Mouse (Mus musculus) brain, embryonic 18.5 days (tissue): ENCODE data around the gene 4930558K02Rik.

Experiments used
- DNase-seq: peaks from one replicate; pipeline ENCODE4 v3.0.0-alpha.2; 2012; ENCODE audit warnings: low read depth, low spot score

Gene 4930558K02Rik

DNA sequence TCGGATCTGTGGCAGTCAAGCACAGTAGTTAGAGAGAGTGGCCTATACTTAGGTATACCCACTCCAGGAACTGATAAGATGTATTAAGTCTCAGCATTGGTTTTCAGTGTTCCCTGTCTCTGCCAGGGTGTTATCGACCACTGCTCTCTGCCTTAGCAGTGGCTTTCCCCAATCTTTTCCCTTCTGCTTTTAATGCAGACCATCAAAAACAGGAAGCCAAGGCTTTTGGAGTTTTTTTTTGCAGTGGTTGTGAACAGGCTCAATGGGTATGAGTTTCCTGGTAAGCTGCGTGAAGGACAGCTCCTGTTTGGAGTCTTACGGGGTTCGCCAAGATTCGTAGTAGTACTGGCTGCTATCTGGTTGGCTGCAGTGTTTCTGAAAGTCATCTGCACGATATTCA, 13.0 kb upstream of the 4930558K02Rik start:
- no peak for DNase-seq

DNA sequence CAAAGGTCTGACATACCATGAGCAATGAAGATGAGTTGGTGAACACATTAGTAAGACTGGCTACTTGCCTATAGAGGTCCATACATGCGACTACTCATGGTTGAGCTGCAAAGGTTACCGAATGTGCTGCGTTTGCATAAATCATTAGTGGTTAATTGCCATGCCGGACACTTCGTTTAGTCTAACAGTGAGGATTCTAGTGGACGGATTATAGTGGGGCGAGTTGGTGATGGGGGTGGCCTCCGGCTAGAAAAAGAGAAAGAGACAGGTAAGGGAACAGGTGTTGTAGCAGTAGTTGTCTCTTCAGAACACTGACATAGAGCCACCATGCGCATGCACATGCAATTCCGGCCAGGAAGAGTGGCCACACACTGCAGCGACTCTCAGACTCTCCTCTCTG, 12.4 kb upstream of the 4930558K02Rik start:
- no peak for DNase-seq

DNA sequence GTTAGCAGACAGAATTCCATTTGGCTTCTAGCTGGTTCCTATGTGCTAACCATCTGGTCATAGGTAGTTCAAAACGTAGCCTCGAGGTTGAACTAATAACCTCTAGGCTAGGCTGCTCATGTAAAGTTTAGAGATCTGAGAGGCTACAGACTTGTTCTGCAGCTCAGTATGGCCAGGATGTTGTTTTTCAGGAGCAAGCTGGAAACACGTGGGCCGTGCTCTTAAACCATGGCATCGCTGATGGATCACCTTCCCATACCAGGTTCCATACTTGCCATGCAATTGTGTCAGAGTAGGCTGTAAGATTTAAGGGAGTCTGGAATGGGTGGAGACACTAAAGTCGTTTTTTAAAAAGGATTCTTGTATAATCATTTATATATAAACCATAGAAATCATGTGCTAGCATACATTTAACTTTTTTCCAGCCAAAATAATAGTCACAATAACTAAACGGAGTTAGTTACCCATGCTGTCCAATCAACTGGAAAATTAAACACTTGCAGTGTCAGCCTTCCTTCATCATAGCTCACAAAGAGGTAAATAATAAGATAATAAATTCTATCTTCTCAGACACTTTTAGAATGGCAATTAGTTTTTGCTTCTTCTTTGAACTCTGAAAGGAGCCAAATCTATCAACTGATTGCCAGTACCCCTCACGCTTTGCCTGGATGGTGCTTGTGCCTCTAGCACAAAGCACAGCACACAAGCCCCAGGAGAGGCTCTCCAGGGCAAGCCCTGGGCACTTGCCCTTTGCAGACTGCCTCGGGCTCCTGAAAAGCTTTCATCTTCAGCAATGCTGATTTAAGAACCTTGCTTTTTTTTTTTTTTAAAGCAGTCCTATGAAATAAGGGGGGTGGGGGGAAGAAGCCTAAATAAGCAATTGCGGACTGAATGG, 11.5 kb upstream of the 4930558K02Rik start:
- DNase-seq, result no peak

DNA sequence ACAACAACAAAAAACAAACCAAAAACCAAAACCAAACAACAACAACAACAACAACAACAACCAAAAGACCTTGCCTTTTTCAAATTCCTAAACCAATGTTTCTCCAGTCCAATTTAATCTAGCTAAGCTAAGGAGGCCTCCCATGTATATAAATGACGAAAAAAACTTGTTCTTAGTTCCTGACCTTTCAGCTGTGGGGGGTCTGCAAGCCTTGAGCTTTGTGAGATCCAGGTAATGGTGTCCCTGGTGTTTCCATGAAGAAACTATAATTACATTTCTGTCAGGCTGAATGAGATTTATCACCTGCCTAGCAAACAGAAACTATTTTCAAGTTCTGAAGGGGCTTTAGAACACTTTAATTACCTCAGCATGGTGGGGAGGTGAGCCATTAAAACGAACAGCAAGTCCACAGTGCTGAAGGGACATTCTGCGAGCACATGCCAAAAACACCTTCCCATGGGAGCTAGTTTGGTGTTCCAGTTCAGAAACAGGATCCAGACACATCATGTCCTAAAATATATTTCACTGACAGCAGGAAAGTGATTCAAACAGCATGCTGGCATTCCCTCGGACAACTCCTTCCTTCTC, 4.6 kb upstream of the 4930558K02Rik start:
- no peak for DNase-seq

DNA sequence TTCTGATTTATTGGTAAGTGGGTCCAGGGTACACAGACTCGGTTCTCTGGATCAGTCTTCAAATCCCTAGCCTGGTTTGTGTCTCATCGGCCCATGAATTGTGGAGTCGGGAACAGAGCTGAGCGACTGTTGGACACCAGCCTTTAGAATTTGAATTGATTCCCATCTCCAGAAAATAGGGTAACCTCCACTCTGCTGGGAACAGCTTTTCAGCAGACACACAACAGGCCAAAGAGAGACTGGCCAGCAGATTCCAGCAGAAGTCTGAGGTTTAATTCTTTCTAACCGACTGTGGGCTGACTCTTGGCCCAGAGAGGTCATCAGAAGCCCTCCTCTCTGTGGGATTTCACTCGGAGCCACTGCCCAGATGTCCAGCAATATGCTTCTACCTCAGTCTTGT, 4.0 kb upstream of the 4930558K02Rik start:
- no peak for DNase-seq

DNA sequence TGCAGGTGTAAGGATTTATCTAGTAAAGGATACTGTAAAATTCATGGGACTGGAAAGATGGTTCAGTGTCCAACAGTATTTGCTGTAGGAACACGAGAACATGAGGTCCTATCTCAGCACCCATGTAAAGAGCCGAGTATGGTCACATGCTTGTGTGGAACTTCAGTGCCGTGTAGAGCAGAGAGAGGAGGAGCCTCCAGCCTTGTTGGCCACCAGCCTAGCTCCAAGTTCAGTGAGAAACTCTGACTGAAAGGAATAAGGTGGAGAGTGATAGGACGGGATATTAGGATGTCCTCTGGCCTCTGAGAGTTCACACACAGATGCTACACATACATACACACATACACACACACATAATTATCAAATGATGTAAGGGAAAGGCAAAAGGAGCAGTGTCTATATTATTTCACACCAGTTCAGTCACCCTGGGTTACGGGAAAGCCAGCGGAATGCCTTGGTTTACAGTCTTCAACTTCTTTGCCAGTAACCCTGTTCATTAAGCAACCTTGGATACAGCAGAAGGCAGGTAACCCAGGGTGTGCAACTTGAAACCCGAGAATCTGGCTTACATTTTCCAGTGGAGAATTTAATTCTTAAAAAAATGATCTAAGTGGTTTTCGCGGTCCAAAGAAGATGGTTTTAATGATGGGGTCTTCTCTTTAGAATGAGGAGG, 1.3 kb upstream of the 4930558K02Rik start:
- DNase-seq, result no peak

DNA sequence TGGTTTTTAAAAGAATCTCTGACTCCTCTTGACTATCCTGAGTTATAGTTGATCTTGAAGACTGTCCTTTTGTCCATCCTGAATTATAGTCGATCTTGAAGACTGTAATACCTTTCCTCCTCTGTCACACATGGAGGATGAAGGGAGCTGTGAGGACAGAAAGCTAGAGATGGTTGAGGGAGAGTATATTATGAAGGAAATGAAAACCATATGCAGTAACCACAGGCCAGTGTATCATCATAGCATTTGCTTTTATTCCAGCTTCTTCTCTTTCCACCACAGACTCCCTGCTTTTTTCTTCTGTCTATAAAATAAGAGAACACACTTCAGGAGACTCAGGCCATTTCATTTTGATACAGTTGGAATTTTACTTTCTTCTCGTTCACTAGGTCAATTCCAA, 610 bp upstream of the 4930558K02Rik start:
- no peak for DNase-seq

DNA sequence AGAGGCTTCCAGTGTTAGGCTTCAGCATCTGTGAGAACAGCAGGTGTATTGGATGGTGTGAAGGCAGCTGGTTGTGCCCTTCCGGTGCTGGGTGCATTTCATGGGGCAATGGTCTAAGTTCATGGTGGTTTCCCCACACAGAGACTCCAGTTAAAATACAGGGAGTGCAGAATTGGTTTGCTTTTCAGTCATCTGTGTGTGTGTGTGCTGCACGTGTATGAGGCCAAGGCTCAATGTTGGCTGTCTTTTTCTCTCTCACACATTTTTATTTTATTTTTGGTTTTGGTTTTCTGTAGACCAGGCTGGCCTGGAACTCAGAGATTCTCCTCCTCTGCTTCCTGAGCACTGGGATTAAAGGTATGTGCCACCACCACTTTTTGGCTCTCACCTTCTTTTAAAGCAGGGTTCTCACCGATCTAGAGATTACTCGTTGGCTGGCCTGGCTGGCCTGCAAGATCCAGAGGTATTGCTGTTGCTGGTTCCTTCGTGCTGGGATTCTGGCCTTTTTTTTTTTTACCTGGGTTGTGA, 1.2 kb downstream of the 4930558K02Rik start:
- no peak for DNase-seq

DNA sequence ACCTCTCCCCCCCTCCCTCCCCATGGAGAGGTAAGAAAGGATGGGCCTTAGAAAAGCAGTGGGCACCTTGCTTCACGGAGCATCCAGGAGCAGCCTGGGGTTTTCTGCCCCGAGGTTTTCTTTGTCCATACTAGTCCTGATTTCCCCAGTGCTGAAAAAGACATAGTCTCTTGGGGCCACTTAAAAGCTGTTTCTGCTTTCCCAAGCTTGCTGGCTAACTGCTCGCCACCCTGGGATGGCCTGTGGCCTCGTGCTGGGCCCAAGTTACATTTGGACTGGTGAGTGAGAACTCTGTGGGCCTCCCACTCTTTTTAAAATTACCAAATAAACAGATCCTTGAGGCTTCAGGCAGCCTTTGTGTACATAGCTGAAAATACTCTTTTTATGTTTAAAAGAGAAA, 2.1 kb downstream of the 4930558K02Rik start:
- no peak for DNase-seq

DNA sequence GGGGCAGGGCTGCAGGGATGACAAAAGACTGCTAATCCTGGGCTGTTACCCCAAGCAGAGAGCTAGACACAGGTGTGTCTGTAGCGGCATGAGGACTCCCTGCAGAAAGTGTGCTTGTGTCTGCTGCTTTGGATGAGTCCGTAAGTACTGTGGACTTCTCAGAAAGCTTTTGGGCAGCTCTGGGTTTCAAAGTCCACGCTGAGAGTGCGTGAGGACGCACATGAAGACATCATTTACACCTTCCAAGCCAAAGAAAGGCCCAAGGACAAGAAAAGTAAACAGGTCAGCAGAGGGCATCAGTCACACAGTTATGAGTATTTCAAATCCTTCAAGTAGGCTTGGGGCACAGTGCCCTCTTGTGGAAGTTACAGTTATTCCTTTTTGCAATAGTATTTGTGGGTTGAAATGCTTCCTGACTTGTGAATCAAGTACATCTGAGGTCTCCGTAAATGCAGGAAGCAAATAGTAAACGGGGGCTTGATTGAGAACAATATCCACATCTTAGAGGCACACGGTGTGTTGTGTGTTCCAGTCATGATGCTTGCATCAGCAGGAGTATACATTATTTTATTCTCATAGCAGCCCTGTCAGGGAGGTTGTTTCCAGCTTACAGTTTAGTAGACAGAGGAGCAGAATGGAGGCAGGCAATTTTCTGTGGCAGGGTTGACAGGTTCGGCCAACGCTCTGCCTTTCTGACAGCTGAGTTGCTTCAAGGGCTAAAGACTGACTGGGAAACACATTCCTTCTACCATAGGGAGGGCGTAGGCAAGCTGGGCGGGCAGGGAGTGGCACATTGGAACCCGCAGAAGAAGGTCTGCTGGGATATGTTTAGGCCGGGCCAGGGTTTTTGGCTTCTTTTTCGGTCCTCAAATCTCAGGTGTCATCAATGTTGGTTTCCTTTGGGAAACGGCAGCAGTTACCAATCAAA, 2.9 kb downstream of the 4930558K02Rik start:
- peak; percentile 70 for DNase-seq

DNA sequence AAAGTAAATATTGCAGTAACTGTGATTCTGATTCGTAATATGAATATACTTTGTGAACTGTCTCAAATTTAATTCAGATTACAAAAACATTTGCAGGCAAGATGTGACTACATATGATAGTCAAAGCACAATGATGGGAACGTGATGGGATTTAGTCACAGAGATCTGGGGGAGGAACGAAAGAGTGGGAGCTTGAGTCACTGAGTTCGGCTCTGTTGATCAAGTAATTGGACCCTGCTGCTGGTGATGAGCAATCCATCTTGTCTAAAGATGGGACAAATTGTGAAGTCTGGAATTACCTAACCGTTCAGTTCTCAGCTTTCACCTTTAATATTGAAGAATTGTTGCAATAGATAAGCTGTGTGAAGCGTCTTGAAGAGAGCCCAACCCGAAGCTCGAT, 7.2 kb downstream of the 4930558K02Rik start:
- DNase-seq, result no peak

DNA sequence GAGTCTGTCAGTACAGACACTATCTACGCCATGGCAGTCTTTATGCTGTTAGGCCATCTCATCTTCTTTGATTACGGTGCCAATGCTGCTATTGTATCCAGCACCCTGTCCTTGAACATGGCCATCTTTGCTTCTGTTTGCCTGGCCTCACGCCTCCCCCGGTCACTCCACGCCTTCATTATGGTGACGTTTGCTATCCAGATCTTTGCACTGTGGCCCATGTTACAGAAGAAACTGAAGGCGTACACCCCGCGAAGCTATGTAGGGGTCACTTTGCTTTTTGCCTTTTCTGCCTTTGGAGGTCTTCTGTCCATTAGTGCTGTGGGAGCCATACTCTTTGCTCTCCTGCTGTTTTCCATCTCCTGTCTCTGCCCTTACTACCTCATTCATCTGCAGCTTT, 8.6 kb downstream of the 4930558K02Rik start:
- no peak for DNase-seq

DNA sequence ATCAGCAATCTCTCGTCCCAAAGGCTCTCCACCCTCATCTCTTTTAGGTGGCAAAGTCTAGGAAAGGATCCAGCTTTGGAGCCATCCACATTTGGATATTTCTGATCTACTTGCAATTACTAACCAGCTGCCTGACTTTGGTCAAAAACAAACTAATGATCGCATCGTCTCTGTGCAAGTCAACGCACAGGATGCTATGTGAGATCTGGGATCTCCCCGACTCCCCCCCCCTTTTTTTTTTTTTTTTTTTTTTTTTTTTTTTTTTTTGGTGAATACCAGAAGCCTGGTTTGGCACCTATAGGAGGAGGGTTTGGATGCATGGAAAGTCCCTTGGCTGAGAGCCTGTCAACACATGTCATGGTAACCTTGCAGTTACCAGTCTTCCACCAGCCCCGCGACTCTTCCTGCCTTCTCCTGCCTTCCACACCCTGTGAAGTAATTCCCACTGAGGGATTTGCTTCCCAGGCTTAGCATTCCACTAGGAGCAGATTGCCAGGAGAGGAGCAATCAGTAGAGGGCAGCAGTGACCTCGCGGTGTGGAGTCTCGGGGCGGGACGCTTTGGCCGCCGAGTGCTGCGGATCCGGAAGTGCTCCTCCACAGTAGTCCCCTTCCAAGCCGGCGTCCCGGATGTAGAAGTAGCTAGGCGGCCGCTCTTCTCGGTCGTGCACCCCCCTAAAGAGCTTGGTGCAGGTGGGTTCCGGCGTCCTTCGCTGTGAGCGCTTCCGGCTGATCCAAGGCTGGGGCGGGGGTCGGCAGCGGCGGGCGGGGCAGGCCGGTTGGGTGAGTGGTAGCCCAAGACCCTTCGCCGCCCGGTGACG, 10.6 kb downstream of the 4930558K02Rik start, which contains the start of gene Pigc:
Gene Pigc (plus strand): TSS at position 598 of the 819 bp plus-strand sequence.
- peak; percentile 86 for DNase-seq

DNA sequence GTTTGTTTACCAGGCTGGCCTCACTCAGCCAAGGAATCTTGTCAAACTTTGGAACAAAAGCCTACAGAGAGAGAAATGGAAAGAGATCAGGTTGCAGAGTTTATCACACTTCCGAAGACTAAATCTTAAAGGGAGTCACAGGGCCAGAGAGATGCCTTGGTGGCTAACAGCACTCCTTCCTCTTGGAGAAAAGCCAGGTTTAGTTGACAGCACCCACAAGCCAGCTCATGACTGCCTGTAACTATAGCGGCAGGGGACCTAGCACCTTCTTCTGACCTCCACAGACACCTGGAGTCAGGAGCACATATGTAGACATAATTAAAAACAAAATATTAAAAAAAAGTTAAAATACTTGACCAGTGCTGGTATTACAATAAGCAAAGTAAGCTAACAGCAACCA, 11.5 kb downstream of the 4930558K02Rik start:
- DNase-seq, result no peak

DNA sequence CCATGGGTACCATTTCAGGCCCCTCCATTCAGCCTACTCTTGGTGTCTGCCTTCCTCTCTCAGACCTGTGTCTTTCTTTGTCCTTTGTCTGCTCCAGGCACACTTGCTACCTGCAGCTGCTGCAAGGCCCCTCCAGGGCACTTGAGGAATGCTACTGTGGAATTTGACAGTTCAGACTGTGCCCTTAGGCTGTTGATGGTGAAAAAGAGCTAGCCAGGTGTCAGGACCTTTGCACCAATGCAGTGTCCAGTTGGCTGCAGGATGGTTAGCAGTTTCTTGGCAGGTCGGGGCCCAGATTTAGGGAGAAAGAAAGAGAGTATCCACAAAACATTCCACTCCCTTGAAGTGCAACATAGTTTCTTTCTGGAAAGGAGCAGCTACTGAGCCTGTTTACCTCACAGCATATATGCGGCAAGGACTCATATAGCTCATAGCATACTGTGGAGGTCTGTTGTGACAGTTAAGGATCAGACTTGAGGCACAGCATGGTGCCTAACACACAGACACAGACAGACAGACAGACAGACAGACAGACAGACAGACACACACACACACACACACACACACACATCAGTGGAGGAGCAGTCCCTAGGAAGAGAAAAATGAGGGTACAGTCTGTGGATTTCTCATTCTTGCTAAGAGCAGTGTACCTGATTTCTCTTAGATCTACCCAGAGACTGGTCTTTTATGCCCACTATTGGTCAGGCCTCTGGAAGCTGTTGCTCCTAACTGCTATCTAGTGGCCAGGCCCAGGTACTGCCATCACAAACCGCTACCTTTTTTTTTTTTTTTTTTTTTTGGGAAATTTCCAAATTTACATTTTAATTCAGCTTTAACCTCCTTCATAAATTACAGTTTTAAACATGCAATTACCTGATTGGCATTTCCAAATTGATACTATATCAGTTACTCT, 16.7 kb downstream of the 4930558K02Rik start:
- DNase-seq, result no peak

DNA sequence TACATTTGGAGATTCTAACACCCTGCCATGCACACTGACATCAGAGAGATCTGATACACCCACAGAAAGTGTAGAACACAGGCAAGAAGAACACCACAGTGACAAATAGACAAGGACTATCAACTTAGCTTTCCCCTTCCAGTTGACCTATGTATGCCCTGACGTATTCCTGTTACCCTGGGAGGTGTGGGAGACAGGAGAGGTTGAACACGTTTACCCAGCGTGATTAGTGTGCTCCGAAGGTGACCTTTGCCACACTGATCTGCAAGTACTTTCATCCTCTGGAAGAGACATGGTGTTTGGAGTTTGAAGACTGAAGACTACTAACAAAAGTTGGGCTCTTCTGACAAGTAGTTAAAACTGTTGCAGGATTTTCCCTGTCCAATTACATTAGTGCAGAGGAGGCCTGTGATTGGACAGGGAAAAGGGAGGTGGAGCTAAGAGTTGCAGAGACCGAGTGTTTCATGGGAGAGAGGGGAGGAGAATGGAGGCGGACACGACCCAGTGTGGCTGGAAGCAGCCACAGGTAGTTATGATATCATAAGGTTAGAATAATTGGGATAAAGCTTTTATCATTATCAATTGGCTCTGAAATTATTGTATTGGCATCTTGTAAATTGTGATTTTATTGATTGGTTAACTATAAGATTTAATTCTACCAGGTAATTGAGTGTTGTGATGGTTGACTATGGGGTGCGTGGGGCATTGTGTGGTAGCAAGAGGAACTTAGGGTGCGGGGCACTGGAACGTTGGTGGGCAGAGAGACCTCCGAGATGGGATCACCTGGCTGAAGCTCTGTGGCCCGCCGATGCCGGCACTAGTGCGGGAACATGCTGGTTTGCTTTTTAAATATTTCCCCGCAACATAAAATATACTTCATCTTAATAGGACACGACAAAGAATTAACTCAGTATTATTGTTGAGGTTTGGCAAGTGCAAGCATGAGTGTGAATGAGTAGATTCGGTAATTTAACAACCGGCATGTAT, 21.2 kb downstream of the 4930558K02Rik start:
- no peak for DNase-seq

DNA sequence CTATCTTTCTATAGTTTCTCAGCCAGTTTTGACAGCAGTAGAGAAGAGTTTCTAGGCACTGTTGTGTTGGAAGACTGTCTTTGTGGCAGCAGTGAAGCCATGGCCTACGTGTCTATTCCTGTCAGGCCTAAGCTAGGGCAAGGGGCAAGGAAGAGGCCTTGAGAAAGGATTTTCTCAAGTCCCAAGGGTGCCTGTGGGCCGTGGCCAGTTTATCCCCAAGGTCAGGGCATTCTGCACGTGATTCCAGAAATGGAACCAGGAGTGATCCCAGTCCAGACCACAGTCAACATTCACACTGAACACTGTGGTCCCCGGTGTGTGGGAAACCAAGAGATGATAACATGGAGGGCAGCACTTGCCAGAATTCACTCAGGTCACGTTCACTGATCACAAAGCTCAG, 23.6 kb downstream of the 4930558K02Rik start:
- DNase-seq, result no peak

DNA sequence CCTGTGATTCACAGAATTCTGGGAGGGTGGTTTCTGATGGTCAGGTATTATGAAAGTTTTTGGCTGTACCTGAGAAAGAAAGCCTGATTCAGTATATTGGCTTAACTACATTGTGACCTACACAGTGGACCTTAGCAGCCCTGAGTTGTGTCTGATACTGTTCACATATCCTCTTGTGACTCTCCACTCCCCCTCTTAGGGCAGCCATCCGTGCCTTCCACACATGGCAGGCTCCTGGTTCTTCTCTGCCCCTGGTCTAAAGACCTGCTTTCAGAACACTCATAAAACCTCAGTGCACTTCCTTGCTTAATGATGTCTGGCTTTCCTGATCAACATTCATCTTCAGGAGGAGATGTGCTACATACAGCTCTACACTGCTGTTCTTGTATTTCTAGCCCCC, 26.8 kb downstream of the 4930558K02Rik start:
- no peak for DNase-seq
